Mouse (Mus musculus): ENCODE data around the gene Ankrd11.

GRCm38 (mm10) chr8:122920890-122921289, 121.2 kb downstream of the Ankrd11 start:
- TF ChIP-seq CTCF (IDR thresholded peaks at IDR 0.05; ENCODE audit: low read depth) (no peak), EP300 (IDR thresholded peaks at IDR 0.05; ENCODE audit: low read depth) (no peak)

All from heart, postnatal 0 days (tissue).